Mouse (Mus musculus) intestine, embryonic 16.5 days (tissue): ENCODE data around the gene BC003965. TPM values are rescaled to one million over a fixed set of nuclear protein-coding genes. Genes with fewer than 3 reads are reported as not detected.
A peak's percentile ranks its signal among the peaks of the same experiment; 100 is the strongest.

Experiments
- ATAC-seq: fragments of 200-750 bp; cut with Nextera tagmentation; 2 replicates; pipeline ENCODE4 v1.8.0; 2017; ENCODE audit warnings: moderate TSS enrichment, moderate library complexity
- H3K27ac ChIP-seq: fragments of 300-500 bp; sonication (generic); 2 replicates; pipeline ENCODE4 v1.5.1; 2014; ENCODE audit warnings: mild to moderate bottlenecking, low read length
- H3K27me3 ChIP-seq: fragments of 300-500 bp; sonication (generic); replicated peaks from 2 replicates; pipeline ENCODE4 v1.6.1; 2014; ENCODE audit warnings: low read length, control low read depth, mixed read lengths; ENCODE audit not compliant: control insufficient read depth, insufficient read depth
- H3K36me3 ChIP-seq: fragments of 300-500 bp; sonication (generic); 2 replicates; pipeline ENCODE4 v1.6.1; 2014; ENCODE audit warnings: low read length, control low read depth; ENCODE audit not compliant: control insufficient read depth, insufficient read depth
- H3K4me1 ChIP-seq: fragments of 300-500 bp; sonication (generic); 2 replicates; pipeline ENCODE4 v1.6.1; 2014; ENCODE audit warnings: low read length, control low read depth, mixed read lengths; ENCODE audit not compliant: control insufficient read depth, insufficient read depth
- H3K4me2 ChIP-seq: fragments of 300-500 bp; sonication (generic); 2 replicates; pipeline ENCODE4 v1.6.1; 2014; ENCODE audit warnings: low read depth, low read length, control low read depth
- H3K4me3 ChIP-seq: fragments of 300-500 bp; sonication (generic); 2 replicates; pipeline ENCODE4 v1.5.1; 2014; ENCODE audit warnings: mild to moderate bottlenecking, low read length
- H3K9ac ChIP-seq: fragments of 300-500 bp; sonication (generic); 2 replicates; pipeline ENCODE4 v1.6.1; 2014; ENCODE audit warnings: low read depth, low read length
- H3K9me3 ChIP-seq: fragments of 300-500 bp; sonication (generic); 2 replicates; pipeline ENCODE4 v1.6.1; 2016; ENCODE audit warnings: low read length, control low read depth; ENCODE audit not compliant: control insufficient read depth
- WGBS: fragments of 180-500 bp; shearing (Covaris S2); extraction: QIAGEN DNeasy Blood & Tissue Kit; methylation state at CpG from one replicate; pipeline ENCODE4 v1.1.7; 2014; 5-methylcytosine and 5-hydroxymethylcytosine counted together
- polyA plus RNA-seq: library from polyadenylated mRNA; unstranded; fragments of >200 nt; fragmentation: Nextera tagmentation; extraction: Ambion mirVana; gene quantifications from 2 replicates; pipeline ENCODE4 v1.2.1, GENCODE M21; 2015

BC003965 gene
- 35.1 and 39.7 TPM in 2 replicates for polyA plus RNA-seq

DNA sequence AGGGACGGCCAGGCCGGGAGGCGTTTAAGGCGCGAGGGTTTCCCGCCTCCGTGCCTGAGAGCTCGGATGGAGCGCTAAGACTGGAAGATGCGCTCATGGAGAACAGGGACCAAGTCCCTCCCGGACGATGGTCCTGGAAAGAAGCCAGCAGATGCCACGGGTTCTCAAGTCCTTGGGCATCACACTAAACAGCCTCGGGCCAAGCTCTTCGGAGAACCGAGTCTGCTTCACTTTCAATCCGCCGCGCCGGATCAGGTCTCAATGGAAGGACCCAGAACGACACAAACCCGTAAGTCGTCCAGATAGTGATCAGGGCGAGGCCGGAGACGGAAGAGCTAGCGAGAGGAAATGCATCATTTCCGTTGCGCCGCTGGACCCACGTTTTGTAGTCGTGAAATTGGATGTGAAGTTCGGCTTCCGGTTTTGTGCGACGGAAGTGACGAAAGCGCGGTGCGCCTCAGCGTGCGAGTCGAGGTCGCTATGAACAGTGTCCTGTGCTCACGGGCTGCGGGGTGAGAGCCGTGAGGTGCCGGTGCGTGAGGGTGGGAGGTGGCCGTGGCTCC is at the start of gene BC003965:
TSS of gene BC003965 (plus strand) at position 426 of the 563 bp plus-strand sequence.
- H3K9ac ChIP-seq = peak within 1 kb of the TSS; percentile 81
- ATAC-seq = peak; percentile 91
- H3K4me2 ChIP-seq = peak within 1 kb of the TSS; percentile 89
- H3K36me3 ChIP-seq = no peaks in the 10 kb centered on the region
- peak within 1 kb of the TSS; percentile 93 for H3K27ac ChIP-seq
- H3K4me3 ChIP-seq = peak within 1 kb of the TSS; percentile 98
- WGBS = under 1% methylated on average over 50 of the region's 50 CpGs
- no peaks in the 10 kb centered on the region for H3K9me3 ChIP-seq
- peaks cover 21% of the 10 kb centered on the region for H3K4me1 ChIP-seq
- no peaks in the 10 kb centered on the region for H3K27me3 ChIP-seq

DNA sequence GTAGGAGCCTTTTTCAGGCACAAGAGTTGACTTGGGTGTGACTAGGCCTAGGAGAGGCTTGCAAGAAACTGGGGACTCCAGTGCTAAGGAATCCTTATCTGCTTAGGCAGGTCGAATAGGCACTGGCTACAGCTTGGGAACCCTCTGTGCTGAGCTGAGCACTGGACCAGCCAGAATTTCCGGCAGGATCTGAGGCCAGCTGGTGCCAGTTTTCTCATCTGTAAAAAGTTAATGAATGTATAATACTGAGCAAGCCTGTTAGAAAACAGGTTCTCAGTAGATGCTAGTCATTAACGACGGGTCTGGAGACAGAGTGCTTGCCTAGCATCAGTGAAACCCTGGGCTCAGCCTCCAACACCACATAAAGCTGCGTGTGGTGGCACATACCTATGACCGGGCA is 48.7 kb upstream of the BC003965 start:
- Histone ChIP-seq H3K9me3 (no peaks in the 10 kb centered on the region), H3K9ac (no peak overlapping the region), H3K4me3 (no peak overlapping the region), H3K4me1 (peaks cover 11% of the 10 kb centered on the region), H3K4me2 (no peak overlapping the region), H3K27me3 (no peaks in the 10 kb centered on the region), H3K36me3 (no peaks in the 10 kb centered on the region; the same call in 1 of the 2 replicates), H3K27ac (no peak overlapping the region)
- ATAC-seq = no peak
- 88% methylated on average over 6 of the region's 6 CpGs for WGBS

DNA sequence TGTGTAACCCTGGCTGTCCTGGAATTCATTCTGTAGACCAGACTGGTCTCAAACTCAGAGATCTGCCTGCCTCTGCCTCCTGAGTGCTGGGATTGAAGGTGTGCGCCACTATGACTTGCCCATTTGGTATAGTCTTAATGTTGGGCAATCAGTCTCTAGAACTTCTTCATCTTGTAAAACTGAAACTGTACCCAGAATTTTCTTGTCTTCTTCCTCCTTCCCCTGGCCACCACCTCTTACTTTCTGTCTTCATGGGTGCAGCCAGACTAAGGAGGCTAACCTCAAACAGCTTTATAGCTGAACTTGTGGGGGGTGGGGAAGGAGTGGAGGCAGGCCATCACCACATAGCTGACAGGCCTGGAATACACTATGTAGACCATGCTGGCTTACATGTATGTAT is 45.6 kb upstream of the BC003965 start:
- H3K36me3 ChIP-seq = no peaks in the 10 kb centered on the region; the same call in 1 of the 2 replicates
- peaks cover 10% of the 10 kb centered on the region for H3K4me1 ChIP-seq
- H3K4me2 ChIP-seq = no peak overlapping the region
- WGBS = 96% methylated on average over 1 of the region's 1 CpGs
- no peaks in the 10 kb centered on the region for H3K27me3 ChIP-seq
- ATAC-seq = no peak
- H3K9ac ChIP-seq = no peak overlapping the region
- no peak overlapping the region for H3K27ac ChIP-seq
- no peaks in the 10 kb centered on the region for H3K9me3 ChIP-seq
- H3K4me3 ChIP-seq = no peak overlapping the region

DNA sequence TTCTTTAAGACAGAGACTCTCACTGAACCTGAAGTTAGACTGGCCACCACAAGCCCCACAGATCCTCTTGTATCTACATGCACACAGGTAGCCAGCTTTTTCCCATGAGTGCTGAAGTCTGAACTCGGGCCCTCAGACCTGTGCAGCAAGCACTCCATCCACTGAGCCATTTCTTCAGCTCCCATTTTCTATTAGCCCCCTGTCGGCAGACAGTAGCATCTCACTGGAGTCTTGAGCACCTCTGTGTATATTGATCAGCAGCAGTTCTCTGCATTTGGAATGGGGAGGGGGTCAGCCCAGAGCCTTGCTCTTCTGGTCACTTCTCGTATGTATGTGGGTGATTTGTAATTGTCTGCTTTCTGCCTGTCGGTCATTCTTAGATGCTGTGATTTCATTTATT is 44.4 kb upstream of the BC003965 start:
- Histone ChIP-seq H3K27me3 (no peaks in the 10 kb centered on the region), H3K27ac (no peak overlapping the region), H3K4me2 (no peak overlapping the region), H3K36me3 (no peaks in the 10 kb centered on the region; the same call in 1 of the 2 replicates), H3K4me3 (no peak overlapping the region), H3K9me3 (no peaks in the 10 kb centered on the region), H3K9ac (no peak overlapping the region), H3K4me1 (no peaks in the 10 kb centered on the region)
- WGBS = 57% methylated on average over 4 of the region's 4 CpGs
- no peak for ATAC-seq

DNA sequence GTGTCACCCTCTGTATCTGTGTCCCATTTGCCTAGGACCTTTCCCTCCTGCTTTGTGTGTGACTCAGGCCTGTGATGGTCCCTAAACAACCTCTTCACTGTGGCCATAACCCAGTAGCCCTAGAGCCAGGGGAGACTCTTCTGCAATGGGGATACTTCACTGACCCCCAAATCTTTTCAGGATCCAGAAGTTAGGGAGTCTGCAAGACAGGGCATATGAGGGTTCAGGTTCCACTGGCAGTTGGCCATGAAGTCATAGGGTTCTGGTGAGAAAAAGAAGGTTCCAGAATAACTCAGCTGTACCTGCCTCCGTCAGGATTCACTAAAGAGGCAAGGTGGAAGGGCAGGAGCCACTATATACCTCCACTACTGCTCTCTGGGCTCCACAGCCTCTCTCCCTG is 22.2 kb upstream of the BC003965 start, which contains the start of gene Ccdc154:
TSS of gene Ccdc154 (plus strand) at position 301 of the 400 bp plus-strand sequence.
- peaks cover 9% of the 10 kb centered on the region; the same call in 1 of the 2 replicates for H3K4me1 ChIP-seq
- no peaks in the 10 kb centered on the region for H3K27me3 ChIP-seq
- no peak within 1 kb of the TSS for H3K27ac ChIP-seq
- no peak within 1 kb of the TSS for H3K4me2 ChIP-seq
- H3K9me3 ChIP-seq = no peaks in the 10 kb centered on the region
- no peak within 1 kb of the TSS for H3K4me3 ChIP-seq
- ATAC-seq = no peak
- 92% methylated on average over 1 of the region's 1 CpGs for WGBS
- peaks cover 5% of the 10 kb centered on the region for H3K36me3 ChIP-seq
- H3K9ac ChIP-seq = no peak within 1 kb of the TSS

DNA sequence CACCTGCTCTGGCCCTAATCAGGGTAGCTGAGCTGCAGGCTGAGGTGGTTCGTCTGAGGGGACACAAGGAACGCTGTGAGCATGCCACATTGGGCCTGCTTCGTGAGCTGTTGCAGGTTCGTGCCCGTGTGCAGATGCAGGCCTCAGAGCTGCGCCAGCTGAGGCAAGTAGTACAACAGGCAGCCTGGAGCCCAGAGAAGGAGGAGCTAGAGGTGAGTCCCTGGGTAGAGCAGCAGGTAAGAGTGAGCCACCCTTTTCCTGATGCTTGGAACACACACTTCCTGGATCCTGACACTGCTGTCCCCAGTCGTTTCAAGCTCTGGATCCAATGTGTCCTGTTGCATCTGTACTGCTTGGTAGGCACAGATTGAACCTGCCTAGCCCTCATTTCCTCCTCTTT is 21.0 kb upstream of the BC003965 start:
- H3K4me2 ChIP-seq = no peak overlapping the region
- no peak overlapping the region for H3K9ac ChIP-seq
- no peaks in the 10 kb centered on the region for H3K9me3 ChIP-seq
- H3K27me3 ChIP-seq = no peaks in the 10 kb centered on the region
- WGBS = 71% methylated on average over 7 of the region's 7 CpGs
- no peak overlapping the region for H3K4me3 ChIP-seq
- ATAC-seq = no peak; the same call in 1 of the 2 replicates
- H3K27ac ChIP-seq = no peak overlapping the region
- peaks cover 5% of the 10 kb centered on the region for H3K36me3 ChIP-seq
- peaks cover 9% of the 10 kb centered on the region; the same call in 1 of the 2 replicates for H3K4me1 ChIP-seq

DNA sequence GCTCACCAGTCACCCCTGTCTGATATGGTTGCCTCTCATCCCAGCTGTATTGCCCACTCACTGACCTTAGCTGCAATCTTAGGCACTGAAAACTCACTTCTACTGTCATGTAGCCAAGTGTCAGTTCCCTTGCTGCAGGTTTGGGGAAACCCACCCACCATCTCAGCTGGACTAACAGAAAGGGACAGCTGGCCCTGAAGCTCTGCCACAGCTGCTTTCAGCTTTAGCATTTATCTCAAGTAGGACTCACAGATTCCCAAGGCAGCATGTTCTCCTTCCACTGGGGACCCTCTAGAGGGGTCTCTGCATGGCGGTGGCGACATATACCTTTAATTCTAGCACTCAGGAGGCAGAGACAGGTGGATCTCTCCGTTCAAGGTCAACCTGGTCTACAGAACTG is 19.6 kb upstream of the BC003965 start:
- no peaks in the 10 kb centered on the region for H3K27me3 ChIP-seq
- ATAC-seq = no peak
- H3K4me1 ChIP-seq = peaks cover 9% of the 10 kb centered on the region; the same call in 1 of the 2 replicates
- no peak overlapping the region for H3K27ac ChIP-seq
- no peak overlapping the region for H3K4me3 ChIP-seq
- WGBS = 83% methylated on average over 3 of the region's 3 CpGs
- H3K9ac ChIP-seq = no peak overlapping the region
- no peak overlapping the region for H3K4me2 ChIP-seq
- no peaks in the 10 kb centered on the region for H3K9me3 ChIP-seq
- peaks cover 5% of the 10 kb centered on the region for H3K36me3 ChIP-seq

DNA sequence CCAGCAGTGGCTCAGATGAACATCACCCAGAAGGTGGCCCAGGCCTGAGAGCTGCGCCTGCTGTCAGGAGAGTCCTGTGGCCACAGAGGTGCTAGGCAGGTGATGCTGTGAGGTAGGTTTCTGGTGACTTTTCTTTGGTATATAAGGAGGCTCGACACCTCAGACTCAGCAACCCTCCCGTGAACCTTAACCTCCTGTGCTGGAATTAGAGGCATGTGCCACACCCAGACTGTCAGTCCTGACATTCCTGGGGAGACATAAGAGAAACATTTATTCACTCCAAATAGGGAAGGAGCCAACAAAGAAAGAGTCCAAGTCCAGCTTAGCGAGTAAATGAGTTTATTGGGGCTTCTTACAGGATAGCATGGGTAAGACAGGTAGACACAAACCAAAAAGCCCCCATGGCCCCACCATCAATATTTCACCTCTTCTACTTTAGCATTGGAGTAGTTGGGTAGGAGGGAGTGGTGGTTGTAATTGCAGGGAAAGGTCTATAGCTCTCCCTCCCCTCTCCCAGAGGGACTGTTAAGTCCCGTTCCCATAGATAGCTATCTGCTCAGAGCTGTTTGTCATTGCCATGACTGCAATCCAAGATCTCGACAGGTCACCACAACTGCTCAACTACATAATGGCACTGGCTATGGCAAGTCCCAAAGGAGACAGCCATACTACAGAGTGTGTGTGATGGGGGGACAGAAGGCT is 18.2 kb upstream of the BC003965 start:
- H3K4me3 ChIP-seq = no peak overlapping the region
- no peak overlapping the region for H3K4me2 ChIP-seq
- peak; percentile 75 for ATAC-seq
- H3K9ac ChIP-seq = no peak overlapping the region
- WGBS = 35% methylated on average over 6 of the region's 6 CpGs
- H3K27ac ChIP-seq = no peak overlapping the region; the same call in 1 of the 2 replicates
- H3K27me3 ChIP-seq = no peaks in the 10 kb centered on the region
- H3K9me3 ChIP-seq = no peaks in the 10 kb centered on the region
- H3K4me1 ChIP-seq = peaks cover 9% of the 10 kb centered on the region; the same call in 1 of the 2 replicates
- no peaks in the 10 kb centered on the region for H3K36me3 ChIP-seq

DNA sequence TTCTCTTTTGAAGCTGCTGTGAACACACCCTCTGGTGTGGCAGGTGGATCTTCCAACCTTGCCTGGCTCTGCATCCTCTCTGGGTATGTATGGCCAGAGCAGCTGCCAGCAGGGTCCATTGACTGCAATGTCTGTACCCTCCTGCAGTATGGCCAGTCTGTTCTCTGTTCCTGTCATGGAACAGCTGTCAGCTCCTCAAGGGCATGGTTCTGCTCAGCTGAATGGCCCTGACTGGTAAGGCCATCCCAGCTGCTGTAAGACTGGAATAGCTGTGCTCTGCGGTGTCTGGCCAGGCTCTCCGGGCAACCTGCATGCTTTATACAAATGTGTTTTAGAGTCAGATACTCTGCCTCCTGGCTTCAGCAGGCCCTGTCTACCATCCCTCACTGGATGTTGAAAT is 14.6 kb upstream of the BC003965 start:
- no peak overlapping the region for H3K4me2 ChIP-seq
- ATAC-seq = no peak
- no peak overlapping the region for H3K9ac ChIP-seq
- no peaks in the 10 kb centered on the region for H3K27me3 ChIP-seq
- H3K36me3 ChIP-seq = no peaks in the 10 kb centered on the region
- no peak overlapping the region for H3K27ac ChIP-seq
- H3K4me1 ChIP-seq = peaks cover 9% of the 10 kb centered on the region; the same call in 1 of the 2 replicates
- no peak overlapping the region for H3K4me3 ChIP-seq
- 93% methylated on average over 2 of the region's 2 CpGs for WGBS
- H3K9me3 ChIP-seq = no peaks in the 10 kb centered on the region
